Mouse (Mus musculus) embryo, embryonic 10.5 days (tissue): ENCODE measurements around the gene Pptc7.

ENCODE experiments used
- DNase-seq: peaks from one replicate; pipeline ENCODE4 v3.0.0-alpha.2; 2015; ENCODE audit warnings: low spot score

Gene Pptc7

GRCm38 (mm10) chr5:122267136-122267535 lies 17.0 kb upstream of the Pptc7 start:
- no peak for DNase-seq

GRCm38 (mm10) chr5:122267899-122268298 lies 16.3 kb upstream of the Pptc7 start:
- peak; percentile 77 for DNase-seq

GRCm38 (mm10) chr5:122268858-122269604 lies 15.1 kb upstream of the Pptc7 start:
- DNase-seq = no peak

GRCm38 (mm10) chr5:122272821-122273220 lies 11.3 kb upstream of the Pptc7 start:
- no peak for DNase-seq

GRCm38 (mm10) chr5:122274785-122275184 lies 9.4 kb upstream of the Pptc7 start:
- DNase-seq = peak; percentile 53

- no peak for DNase-seq
These were observed 5.2 kb upstream of the Pptc7 start for GRCm38 (mm10) chr5:122278946-122279345.

- no peak for DNase-seq
These were observed 4.3 kb upstream of the Pptc7 start for GRCm38 (mm10) chr5:122279799-122280421.

GRCm38 (mm10) chr5:122280422-122280826 lies 3.7 kb upstream of the Pptc7 start:
- no peak for DNase-seq

GRCm38 (mm10) chr5:122280827-122281462 lies 3.2 kb upstream of the Pptc7 start:
- DNase-seq = no peak

- DNase-seq = no peak
These were observed 360 bp upstream of the Pptc7 start for GRCm38 (mm10) chr5:122283828-122284182.

GRCm38 (mm10) chr5:122285029-122285766 lies 1.0 kb downstream of the Pptc7 start:
- DNase-seq = peak; percentile 60

- DNase-seq = no peak
These were observed 1.6 kb downstream of the Pptc7 start for GRCm38 (mm10) chr5:122285767-122286150.

GRCm38 (mm10) chr5:122286191-122286590 lies 2.0 kb downstream of the Pptc7 start:
- no peak for DNase-seq

- no peak for DNase-seq
These were observed 2.9 kb downstream of the Pptc7 start for GRCm38 (mm10) chr5:122287026-122287425.

GRCm38 (mm10) chr5:122288147-122288811 lies 4.1 kb downstream of the Pptc7 start:
- no peak for DNase-seq

GRCm38 (mm10) chr5:122291149-122291548 lies 7.0 kb downstream of the Pptc7 start:
- no peak for DNase-seq

- no peak for DNase-seq
These were observed 7.6 kb downstream of the Pptc7 start for GRCm38 (mm10) chr5:122291553-122292339.

GRCm38 (mm10) chr5:122293131-122293530 lies 9.0 kb downstream of the Pptc7 start:
- DNase-seq = no peak

- DNase-seq = no peak
These were observed 10.1 kb downstream of the Pptc7 start for GRCm38 (mm10) chr5:122294219-122294735.

GRCm38 (mm10) chr5:122295113-122295935 lies 11.2 kb downstream of the Pptc7 start:
- DNase-seq = no peak
